Mouse (Mus musculus) midbrain, postnatal 0 days (tissue): ENCODE results near the gene Mnd1. TPM values are rescaled to one million over a fixed set of nuclear protein-coding genes. Genes with fewer than 3 reads are reported as not detected.
A peak's percentile ranks its signal among the peaks of the same experiment; 100 is the strongest.

Source experiments
- ATAC-seq: fragments of 200-750 bp; cut with Nextera tagmentation; 2 replicates; pipeline ENCODE4 v1.8.0; 2017; ENCODE audit warnings: moderate number of reproducible peaks, mild to moderate bottlenecking, moderate TSS enrichment, moderate library complexity; ENCODE audit not compliant: low FRiP score
- DNase-seq: peaks from one replicate; pipeline ENCODE4 v3.0.0-alpha.2; 2015; ENCODE audit warnings: low spot score
- H3K27ac ChIP-seq: fragments of 300-500 bp; sonication (generic); 2 replicates; pipeline ENCODE4 v1.5.1; 2014; ENCODE audit warnings: low read depth, mild to moderate bottlenecking, low read length, mixed read lengths
- H3K27me3 ChIP-seq: fragments of 300-500 bp; sonication (generic); 2 replicates; pipeline ENCODE4 v1.6.1; 2014; ENCODE audit warnings: low read length, control low read depth, mixed read lengths; ENCODE audit not compliant: insufficient read depth
- H3K36me3 ChIP-seq: fragments of 300-500 bp; sonication (generic); 2 replicates; pipeline ENCODE4 v1.6.1; 2014; ENCODE audit warnings: low read length, control low read depth, mixed read lengths; ENCODE audit not compliant: insufficient read depth
- H3K4me1 ChIP-seq: fragments of 300-500 bp; sonication (generic); 2 replicates; pipeline ENCODE4 v1.6.1; 2014; ENCODE audit warnings: mild to moderate bottlenecking, control low read depth, antibody characterized with exemption, low read length, mixed read lengths; ENCODE audit not compliant: insufficient read depth
- H3K4me2 ChIP-seq: fragments of 300-500 bp; sonication (generic); 2 replicates; pipeline ENCODE4 v1.6.1; 2014; ENCODE audit warnings: low read depth, mild to moderate bottlenecking, low read length, mixed read lengths; ENCODE audit not compliant: poor library complexity, severe bottlenecking
- H3K4me3 ChIP-seq: fragments of 300-500 bp; sonication (generic); 2 replicates; pipeline ENCODE4 v1.5.1; 2014; ENCODE audit warnings: low read depth, mild to moderate bottlenecking, low read length, moderate library complexity
- H3K9ac ChIP-seq: fragments of 300-500 bp; sonication (generic); replicated peaks from 2 replicates; pipeline ENCODE4 v1.6.1; 2014; ENCODE audit warnings: mild to moderate bottlenecking, low read length, moderate library complexity, mixed read lengths; ENCODE audit not compliant: poor library complexity, severe bottlenecking
- H3K9me3 ChIP-seq: fragments of 300-500 bp; sonication (generic); 2 replicates; pipeline ENCODE4 v1.6.1; 2016; ENCODE audit warnings: low read length, control low read depth
- CTCF ChIP-seq: IDR thresholded peaks from 2 replicates; pipeline ENCODE4 v1.5.1; 2016; ENCODE audit warnings: antibody characterized with exemption, mild to moderate bottlenecking
- WGBS: fragments of 180-500 bp; shearing (Covaris S2); extraction: QIAGEN DNeasy Blood & Tissue Kit; methylation state at CpG from one replicate; pipeline ENCODE4 v1.1.7; 2014; 5-methylcytosine and 5-hydroxymethylcytosine counted together
- polyA plus RNA-seq: library from polyadenylated mRNA; unstranded; fragments of >200 nt; fragmentation: Nextera tagmentation; extraction: Ambion mirVana; gene quantifications from 2 replicates; pipeline ENCODE4 v1.2.1, GENCODE M21; 2015
- total RNA-seq: library from RNA; depleted of rRNA; stranded (reverse); fragments of >200 nt; gene quantifications from 2 replicates; pipeline ENCODE4 v1.2.3, GENCODE M21; 2014

Mnd1 gene
- total and polyA plus RNA-seq, 2 experiments from 2014 or later: 1.9 to 2.5 TPM

GRCm38 (mm10) chr3:84177834-84178233, 22.2 kb upstream of the Mnd1 start:
- no peak overlapping the region for H3K4me3 ChIP-seq
- H3K27ac ChIP-seq: no peak overlapping the region
- H3K9ac ChIP-seq: no peak overlapping the region
- TF ChIP-seq CTCF: no peak
- no peaks in the 10 kb centered on the region for H3K9me3 ChIP-seq
- ATAC-seq (no peak), DNase-seq (no peak)
- no peaks in the 10 kb centered on the region for H3K4me1 ChIP-seq
- H3K4me2 ChIP-seq: no peak overlapping the region
- WGBS: 84% methylated on average over 2 of the region's 2 CpGs
- peaks cover 18% of the 10 kb centered on the region for H3K36me3 ChIP-seq
- no peaks in the 10 kb centered on the region for H3K27me3 ChIP-seq

DNA sequence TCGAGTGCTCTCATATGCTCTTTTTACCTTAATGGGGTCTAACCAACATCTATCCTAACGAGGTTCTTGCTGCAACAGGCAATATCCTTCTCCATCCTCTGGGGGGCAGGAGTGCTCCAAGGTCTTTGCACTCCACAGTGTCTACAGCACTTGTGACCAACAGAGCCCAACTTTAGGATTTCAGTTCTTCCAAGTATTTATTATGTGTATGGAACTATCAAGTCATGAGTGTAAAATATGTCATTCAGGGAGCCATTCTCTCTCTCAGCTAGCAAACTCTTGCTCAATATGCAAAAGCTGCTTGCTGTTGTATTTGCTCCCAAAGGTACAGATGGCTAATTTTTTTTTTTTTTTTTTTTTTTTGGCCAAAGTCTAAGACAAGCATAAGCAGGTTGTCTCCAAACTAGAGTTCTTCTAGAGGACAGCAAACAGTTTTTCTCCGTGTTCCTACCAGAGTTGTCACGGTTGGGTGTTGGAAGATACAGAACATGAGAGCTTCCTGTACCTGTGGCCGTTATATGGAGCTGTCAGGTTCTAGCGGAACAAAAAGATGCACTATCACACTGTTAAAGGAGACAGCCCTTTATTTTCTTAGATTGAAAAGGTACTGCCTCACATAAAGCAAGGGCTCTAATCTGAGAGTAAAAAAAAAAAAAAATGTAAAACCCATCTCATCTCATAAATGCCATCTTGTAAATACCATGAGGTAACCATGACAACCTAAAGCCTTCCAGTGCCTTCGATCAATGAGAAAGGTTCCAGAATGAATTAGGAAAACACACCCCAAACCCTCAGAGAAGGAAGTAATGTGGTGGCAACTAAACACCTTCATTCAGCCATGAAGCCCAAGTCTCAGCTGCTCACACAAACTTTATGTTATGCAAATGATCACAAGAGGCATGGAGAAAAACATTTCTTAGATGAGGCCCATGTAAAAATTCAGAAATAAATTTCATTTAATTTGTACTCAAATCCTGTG, 20.0 kb upstream of the Mnd1 start:
- Histone ChIP-seq H3K4me2 (no peak overlapping the region), H3K9me3 (no peaks in the 10 kb centered on the region), H3K4me3 (no peak overlapping the region), H3K27me3 (no peaks in the 10 kb centered on the region), H3K27ac (no peak overlapping the region), H3K4me1 (no peaks in the 10 kb centered on the region), H3K9ac (no peak overlapping the region), H3K36me3 (peaks cover 19% of the 10 kb centered on the region)
- peak; percentile 90 for TF ChIP-seq CTCF
- WGBS: 36% methylated on average over 7 of the region's 7 CpGs
- ATAC-seq (peak; percentile 83), DNase-seq (peak; percentile 89)

- H3K4me3 ChIP-seq: no peak within 1 kb of the TSS
- H3K9ac ChIP-seq: no peak within 1 kb of the TSS
- H3K9me3 ChIP-seq: no peaks in the 10 kb centered on the region
- H3K4me1 ChIP-seq: no peaks in the 10 kb centered on the region
- peaks cover 28% of the 10 kb centered on the region for H3K36me3 ChIP-seq
- ATAC-seq (no peak), DNase-seq (no peak)
- TF ChIP-seq CTCF: no peak
- no peak within 1 kb of the TSS for H3K4me2 ChIP-seq
- WGBS: 65% methylated on average over 11 of the region's 11 CpGs
- H3K27me3 ChIP-seq: no peaks in the 10 kb centered on the region
- no peak within 1 kb of the TSS for H3K27ac ChIP-seq
These were observed 18.1 kb upstream of the Mnd1 start, which contains the start of gene Gm6525 for GRCm38 (mm10) chr3:84173581-84174154. Gene Gm6525 (plus strand): TSS chr3:84174104.

GRCm38 (mm10) chr3:84172406-84172805, 16.8 kb upstream of the Mnd1 start:
- 0 out of 2 replicates have a peak overlapping the region, but pooled peaks have one; percentile 12 for H3K27ac ChIP-seq
- H3K27me3 ChIP-seq: no peaks in the 10 kb centered on the region
- no peaks in the 10 kb centered on the region for H3K4me1 ChIP-seq
- DNase-seq (no peak), ATAC-seq (no peak)
- 56% methylated on average over 11 of the region's 11 CpGs for WGBS
- no peaks in the 10 kb centered on the region for H3K9me3 ChIP-seq
- no peak overlapping the region for H3K9ac ChIP-seq
- H3K4me3 ChIP-seq: no peak overlapping the region
- H3K36me3 ChIP-seq: peaks cover 25% of the 10 kb centered on the region
- no peak overlapping the region for H3K4me2 ChIP-seq
- no peak for TF ChIP-seq CTCF

- Histone ChIP-seq H3K4me3 (no peak overlapping the region), H3K4me2 (no peak overlapping the region), H3K27ac (no peak overlapping the region), H3K4me1 (no peaks in the 10 kb centered on the region), H3K27me3 (no peaks in the 10 kb centered on the region), H3K36me3 (peaks cover 38% of the 10 kb centered on the region), H3K9me3 (no peaks in the 10 kb centered on the region), H3K9ac (no peak overlapping the region)
- WGBS: 77% methylated on average over 8 of the region's 8 CpGs
- no peak for ATAC-seq
- DNase-seq: no peak
- TF ChIP-seq CTCF: peak; percentile 43; the same call in 1 of the 2 replicates
These were observed 13.9 kb upstream of the Mnd1 start for GRCm38 (mm10) chr3:84169393-84170005.
